Mouse (Mus musculus) ES-E14 (cell line): ENCODE data around the gene Htr1f. TPM values are rescaled to one million over a fixed set of nuclear protein-coding genes. Genes with fewer than 3 reads are reported as not detected.

Experiments
- DNase-seq: peaks from one replicate; pipeline ENCODE4 v3.0.0-alpha.2; 2013; ENCODE audit warnings: low read depth, low spot score
- H3K27ac ChIP-seq: 2 replicates; pipeline ENCODE4 v1.5.1; 2012; ENCODE audit warnings: low read depth, mild to moderate bottlenecking, low read length, moderate library complexity, mixed read lengths; ENCODE audit not compliant: poor library complexity, insufficient read depth, severe bottlenecking
- H3K36me3 ChIP-seq: 2 replicates; pipeline ENCODE4 v1.6.1; 2012; ENCODE audit warnings: mild to moderate bottlenecking, low read length, moderate library complexity, mixed read lengths; ENCODE audit not compliant: control insufficient read depth, poor library complexity, insufficient read depth, severe bottlenecking
- H3K4me1 ChIP-seq, 2 experiments: fragments of 150-350 bp in 1 of 2; sonication (generic) in 1 of 2; 2 replicates each; pipeline ENCODE4 v1.6.1; 2012; ENCODE audit warnings: low read length in 2 of 2, mild to moderate bottlenecking in 1 of 2, mixed read lengths in 1 of 2; ENCODE audit not compliant: control insufficient read depth in 2 of 2, insufficient read depth in 2 of 2, poor library complexity in 1 of 2
- H3K4me3 ChIP-seq, 2 experiments: fragments of 150-350 bp in 1 of 2; sonication (generic) in 1 of 2; 2 replicates each; pipeline ENCODE4 v1.5.1; 2012; ENCODE audit warnings: low read length in 2 of 2, low read depth in 1 of 2, mild to moderate bottlenecking in 1 of 2, mixed read lengths in 1 of 2; ENCODE audit not compliant: insufficient read depth in 1 of 2, poor library complexity in 1 of 2, severe bottlenecking in 1 of 2
- H3K9ac ChIP-seq: 2 replicates; pipeline ENCODE4 v1.6.1; 2012; ENCODE audit warnings: low read depth, mild to moderate bottlenecking, low read length, mixed read lengths; ENCODE audit not compliant: poor library complexity, insufficient read depth, severe bottlenecking
- H3K9me3 ChIP-seq: fragments of 150-350 bp; sonication (generic); 2 replicates; pipeline ENCODE4 v1.6.1; 2012; ENCODE audit warnings: low read depth, mild to moderate bottlenecking, low read length; ENCODE audit not compliant: control insufficient read depth, insufficient read depth
- CHD2 ChIP-seq: IDR thresholded peaks from 2 replicates; pipeline ENCODE4 v1.6.1; 2014; ENCODE audit warnings: mild to moderate bottlenecking, low read depth, low read length, inconsistent platforms
- HCFC1 ChIP-seq: IDR thresholded peaks from 2 replicates; pipeline ENCODE4 v1.6.1; 2012; ENCODE audit warnings: low read length, inconsistent platforms, borderline replicate concordance; ENCODE audit not compliant: insufficient read depth
- MAFK ChIP-seq: IDR thresholded peaks from 2 replicates; pipeline ENCODE4 v1.6.1; 2014; ENCODE audit warnings: mild to moderate bottlenecking, low read depth, low read length, inconsistent platforms; ENCODE audit not compliant: insufficient read depth
- ZC3H11A ChIP-seq: IDR thresholded peaks from 2 replicates; pipeline ENCODE4 v1.6.1; 2012; ENCODE audit warnings: low read depth, mild to moderate bottlenecking, inconsistent platforms, low read length, borderline replicate concordance
- ZNF384 ChIP-seq: IDR thresholded peaks from 2 replicates; pipeline ENCODE4 v1.6.1; 2012; ENCODE audit warnings: low read depth, low read length, inconsistent platforms
- in situ Hi-C, 2 experiments: fragments of 600-800 bp; cut with MboI; formaldehyde crosslinking; loops; one replicate each; pipeline ENCODE4 v1.15.1; 2025; ENCODE audit warnings: low sequenced_read_pairs in 2 of 2, inconsistent platforms in 1 of 2; ENCODE audit not compliant: unreplicated experiment in 2 of 2
- total RNA-seq: library from RNA; depleted of rRNA; stranded (reverse); fragments of 300-350 nt; gene quantifications from 2 replicates; pipeline ENCODE4 v1.2.3, GENCODE M21; 2012

The Htr1f gene
- total RNA-seq, 1 experiment, result not detected

- in situ Hi-C loops, result no loop called here
- Histone ChIP-seq H3K4me1 (no peaks in the 10 kb centered on the region), H3K9ac (no peak overlapping the region), H3K36me3 (no peaks in the 10 kb centered on the region), H3K9me3 (no peaks in the 10 kb centered on the region), H3K4me3 (no peak overlapping the region), H3K27ac (no peak overlapping the region)
- no peak for TF ChIP-seq CHD2
- TF ChIP-seq ZNF384, result no peak
- no peak for TF ChIP-seq HCFC1
- TF ChIP-seq MAFK, result no peak
- no peak for TF ChIP-seq ZC3H11A
- DNase-seq, result no peak
Measured at GRCm38 (mm10) chr16:64987049-64987448, 118.6 kb downstream of the Htr1f start.

GRCm38 (mm10) chr16:64974636-64975035 lies 131.0 kb downstream of the Htr1f start:
- Histone ChIP-seq H3K4me3 (no peak overlapping the region), H3K4me1 (no peaks in the 10 kb centered on the region), H3K36me3 (no peaks in the 10 kb centered on the region), H3K9me3 (no peaks in the 10 kb centered on the region), H3K27ac (no peak overlapping the region), H3K9ac (no peak overlapping the region)
- TF ChIP-seq ZC3H11A (no peak), ZNF384 (no peak), CHD2 (no peak), HCFC1 (no peak), MAFK (no peak)
- DNase-seq, result no peak
- in situ Hi-C loops, result no loop called here

GRCm38 (mm10) chr16:64973533-64974305 lies 131.9 kb downstream of the Htr1f start:
- H3K4me3 ChIP-seq, result no peak overlapping the region
- H3K36me3 ChIP-seq, result no peaks in the 10 kb centered on the region
- TF ChIP-seq ZC3H11A (no peak), CHD2 (no peak), MAFK (no peak), HCFC1 (no peak), ZNF384 (no peak)
- H3K9me3 ChIP-seq, result no peaks in the 10 kb centered on the region
- no peak overlapping the region for H3K27ac ChIP-seq
- in situ Hi-C loops, result no loop called here
- H3K9ac ChIP-seq, result no peak overlapping the region
- no peak for DNase-seq
- no peaks in the 10 kb centered on the region for H3K4me1 ChIP-seq

- peak; percentile 9 for DNase-seq
- in situ Hi-C loops, result no loop called here
- Histone ChIP-seq H3K9ac (no peak overlapping the region), H3K4me3 (no peak overlapping the region), H3K9me3 (peaks cover 9% of the 10 kb centered on the region), H3K4me1 (no peaks in the 10 kb centered on the region), H3K36me3 (no peaks in the 10 kb centered on the region), H3K27ac (no peak overlapping the region)
- no peak for TF ChIP-seq ZC3H11A
- no peak for TF ChIP-seq ZNF384
- no peak for TF ChIP-seq CHD2
- TF ChIP-seq HCFC1, result no peak
- no peak for TF ChIP-seq MAFK
Measured at GRCm38 (mm10) chr16:64961690-64962089, 144.0 kb downstream of the Htr1f start.
